In genomic region chr6:71271389-71272315, GRCm38 (mm10) we compare ENCODE assay signal across 8 mouse cellular contexts. TPM values are rescaled to one million over a fixed set of nuclear protein-coding genes. Genes with fewer than 3 reads are reported as not detected.
DNase-seq lines count a peak whose midpoint lies in the region; ATAC-seq and TF ChIP-seq lines count a peak whose summit lies in the region.

Gene Krcc1, plus strand, starts transcription at chr6:71271677.

- no peak for TF ChIP-seq CTCF in ES-Bruce4 (IDR thresholded peaks at IDR 0.05; ENCODE audit: low read depth, low read length)
- TF ChIP-seq CTCF in liver, postnatal 0 days (IDR thresholded peaks at IDR 0.05; ENCODE audit: low read depth): 0 out of 2 replicates have a peak, but pooled peaks have one; percentile 13

- intact Hi-C loops in heart, postnatal 10 days (cut with DNase I): loop anchor here (2.0 kb wide), 1 partner anchor 361 kb away; the partner anchor contains the start of gene Kdm3a

- no peak for TF ChIP-seq EP300 in ES-Bruce4 (IDR thresholded peaks at IDR 0.05; ENCODE audit: insufficient read depth, low read depth, low read length)
- no peak for TF ChIP-seq EP300 in liver, postnatal 0 days (IDR thresholded peaks at IDR 0.05; ENCODE audit: low read depth)

- H3K27ac ChIP-seq in ES-Bruce4 (ENCODE audit: insufficient read depth, low read length): peak within 1 kb of the TSS; percentile 97
- peak within 1 kb of the TSS; percentile 92 for H3K27ac ChIP-seq in forebrain, embryonic 13.5 days
- H3K27ac ChIP-seq in liver, postnatal 0 days (ENCODE audit: low read depth): peak within 1 kb of the TSS; percentile 98
- H3K27ac ChIP-seq in neural tube, embryonic 14.5 days (ENCODE audit: low read depth, low read length): peak within 1 kb of the TSS; percentile 97

- TF ChIP-seq POLR2A in ES-Bruce4 (IDR thresholded peaks at IDR 0.05; ENCODE audit: insufficient read depth, low read length): peak; percentile 23

- peak within 1 kb of the TSS; percentile 96 for H3K4me3 ChIP-seq in ES-Bruce4 (ENCODE audit: low read depth, low read length)
- peak within 1 kb of the TSS; percentile 90 for H3K4me3 ChIP-seq in forebrain, embryonic 13.5 days
- peak within 1 kb of the TSS; percentile 89 for H3K4me3 ChIP-seq in liver, postnatal 0 days (ENCODE audit: low read depth, low read length)
- peak within 1 kb of the TSS; percentile 76 for H3K4me3 ChIP-seq in neural tube, embryonic 14.5 days (ENCODE audit: low read depth, low read length)

- H3K4me2 ChIP-seq in forebrain, embryonic 13.5 days: peak within 1 kb of the TSS; percentile 74
- H3K4me2 ChIP-seq in liver, postnatal 0 days (ENCODE audit: low read depth, low read length): peak within 1 kb of the TSS; percentile 75
- peak within 1 kb of the TSS; percentile 77 for H3K4me2 ChIP-seq in neural tube, embryonic 14.5 days (ENCODE audit: low read depth, low read length)

- peak; percentile 98 to 99 for DNase-seq in heart, postnatal 10 days
- DNase-seq in large intestine, adult 2 months (ENCODE audit: low read depth, low spot score): peak; percentile 93
- peak; percentile 98 for DNase-seq in liver, postnatal 0 days
- peak; percentile 99 for DNase-seq in testis, postnatal 10 days (ENCODE audit: low spot score)

- no peaks in the 10 kb centered on the region for H3K9me3 ChIP-seq in ES-Bruce4 (replicated peaks; ENCODE audit: control insufficient read depth, insufficient read depth, low read length, poor library complexity, severe bottlenecking)
- H3K9me3 ChIP-seq in forebrain, embryonic 13.5 days (replicated peaks): no peaks in the 10 kb centered on the region
- H3K9me3 ChIP-seq in liver, postnatal 0 days (ENCODE audit: low read length): no peaks in the 10 kb centered on the region
- H3K9me3 ChIP-seq in neural tube, embryonic 14.5 days (ENCODE audit: control insufficient read depth, low read length): no peaks in the 10 kb centered on the region

- H3K36me3 ChIP-seq in ES-Bruce4 (ENCODE audit: control insufficient read depth, insufficient read depth, low read length, poor library complexity, severe bottlenecking): no peaks in the 10 kb centered on the region
- H3K36me3 ChIP-seq in forebrain, embryonic 13.5 days (ENCODE audit: poor library complexity, severe bottlenecking): no peaks in the 10 kb centered on the region
- H3K36me3 ChIP-seq in liver, postnatal 0 days (replicated peaks; ENCODE audit: insufficient read depth, low read length): no peaks in the 10 kb centered on the region
- H3K36me3 ChIP-seq in neural tube, embryonic 14.5 days (ENCODE audit: control insufficient read depth, insufficient read depth, low read length): no peaks in the 10 kb centered on the region

- no peaks in the 10 kb centered on the region for H3K27me3 ChIP-seq in ES-Bruce4 (ENCODE audit: control insufficient read depth, insufficient read depth, low read length, poor library complexity, severe bottlenecking)
- H3K27me3 ChIP-seq in forebrain, embryonic 13.5 days: no peaks in the 10 kb centered on the region
- H3K27me3 ChIP-seq in liver, postnatal 0 days (ENCODE audit: insufficient read depth, low read length): no peaks in the 10 kb centered on the region
- H3K27me3 ChIP-seq in neural tube, embryonic 14.5 days (ENCODE audit: control insufficient read depth, insufficient read depth, low read length): no peaks in the 10 kb centered on the region

- no peaks in the 10 kb centered on the region for H3K4me1 ChIP-seq in ES-Bruce4 (ENCODE audit: control insufficient read depth, insufficient read depth, low read length)
- peaks cover 8% of the 10 kb centered on the region for H3K4me1 ChIP-seq in forebrain, embryonic 13.5 days
- H3K4me1 ChIP-seq in liver, postnatal 0 days (ENCODE audit: insufficient read depth): peaks cover 28% of the 10 kb centered on the region
- peaks cover 11% of the 10 kb centered on the region for H3K4me1 ChIP-seq in neural tube, embryonic 14.5 days (ENCODE audit: control insufficient read depth, insufficient read depth, low read length)

- under 1% methylated on average over 64 of the region's 84 CpGs for WGBS in forebrain, embryonic 13.5 days
- WGBS in large intestine, adult 2 months: under 1% methylated on average over 80 of the region's 84 CpGs
- WGBS in liver, postnatal 0 days (ENCODE audit: insufficient replicate concordance): under 1% methylated on average over 56 of the region's 84 CpGs
- WGBS in neural tube, embryonic 14.5 days: under 1% methylated on average over 73 of the region's 84 CpGs

- peak; percentile 90 for ATAC-seq in cerebellum, adult (ENCODE audit: insufficient number of reproducible peaks, low FRiP score, low TSS enrichment)
- ATAC-seq in forebrain, embryonic 13.5 days: peak; percentile 94
- peak; percentile 93 for ATAC-seq in liver, postnatal 0 days
- peak; percentile 92 for ATAC-seq in neural tube, embryonic 14.5 days (ENCODE audit: low read depth)

- peak within 1 kb of the TSS; percentile 98 for H3K9ac ChIP-seq in ES-Bruce4 (ENCODE audit: low read depth, poor library complexity, severe bottlenecking)
- H3K9ac ChIP-seq in forebrain, embryonic 13.5 days: peak within 1 kb of the TSS; percentile 97
- H3K9ac ChIP-seq in liver, postnatal 0 days (replicated peaks): peak within 1 kb of the TSS; percentile 96
- H3K9ac ChIP-seq in neural tube, embryonic 14.5 days (replicated peaks; ENCODE audit: low read depth, low read length): peak within 1 kb of the TSS; percentile 97

RNA-seq across cellular contexts. Expression of gene Krcc1, which starts in this region (rescaled TPM):
- 53.7 and 59.1 TPM in 2 replicates for polyA plus RNA-seq in ES-Bruce4 (2011; ENCODE audit: insufficient read depth, insufficient read length, low read depth, missing spikeins)
- polyA plus RNA-seq in forebrain, embryonic 13.5 days (2015; fragmentation: Nextera tagmentation; extraction: Ambion mirVana): 24.1 and 24.3 TPM in 2 replicates
- total RNA-seq in heart, postnatal 10 days (2021): 10 to 100 TPM; 51.0 to 55.9 TPM
- polyA plus RNA-seq in large intestine, adult 2 months (2012; rRNA removed): 11.1 and 13.1 TPM in 2 replicates
- polyA plus RNA-seq in liver, postnatal 0 days (2015; fragmentation: Nextera tagmentation; extraction: Ambion mirVana): 47.0 and 49.2 TPM in 2 replicates
- polyA plus RNA-seq in neural tube, embryonic 14.5 days (2014; fragmentation: Nextera tagmentation; extraction: Ambion mirVana): 15.7 and 20.8 TPM in 2 replicates

Comparison
In these comparisons a context has a peak if more than half of its experiments do, and no peak if none do; other contexts are left out.
1. Peak in every context shown above with its lines: DNase-seq, ATAC-seq, H3K4me3 ChIP-seq and H3K27ac ChIP-seq.